Mouse (Mus musculus) spleen, adult 2 months (tissue): ENCODE data around the gene Mylip.

Experiments used
- CTCF ChIP-seq: fragments of 200-500 bp; IDR thresholded peaks from 2 replicates; pipeline ENCODE4 v1.5.1; 2011; ENCODE audit warnings: mild to moderate bottlenecking, inconsistent platforms; ENCODE audit not compliant: insufficient read depth, insufficient read length, insufficient replicate concordance; ENCODE audit errors: extremely low read depth
- POLR2A ChIP-seq: fragments of 200-500 bp; IDR thresholded peaks from 2 replicates; pipeline ENCODE4 v1.6.1; 2011; ENCODE audit warnings: low read depth, low read length, inconsistent platforms

- TF ChIP-seq CTCF (no peak), POLR2A (no peak)
Measured at GRCm38 (mm10) chr13:45453033-45453432, 63.5 kb downstream of the Mylip start.
